Mouse (Mus musculus) cerebellum, adult 2 months (tissue): ENCODE measurements around the gene Snrpd2.

Source experiments
- CTCF ChIP-seq: fragments of 200-500 bp; IDR thresholded peaks from 2 replicates; pipeline ENCODE4 v1.5.1; 2011; ENCODE audit warnings: low read depth, mild to moderate bottlenecking, control low read depth, low read length, moderate library complexity, borderline replicate concordance; ENCODE audit not compliant: insufficient read depth
- POLR2A ChIP-seq: fragments of 200-500 bp; IDR thresholded peaks from 2 replicates; pipeline ENCODE4 v1.6.1; 2011; ENCODE audit warnings: low read length, control low read depth, borderline replicate concordance; ENCODE audit not compliant: insufficient read depth

DNA sequence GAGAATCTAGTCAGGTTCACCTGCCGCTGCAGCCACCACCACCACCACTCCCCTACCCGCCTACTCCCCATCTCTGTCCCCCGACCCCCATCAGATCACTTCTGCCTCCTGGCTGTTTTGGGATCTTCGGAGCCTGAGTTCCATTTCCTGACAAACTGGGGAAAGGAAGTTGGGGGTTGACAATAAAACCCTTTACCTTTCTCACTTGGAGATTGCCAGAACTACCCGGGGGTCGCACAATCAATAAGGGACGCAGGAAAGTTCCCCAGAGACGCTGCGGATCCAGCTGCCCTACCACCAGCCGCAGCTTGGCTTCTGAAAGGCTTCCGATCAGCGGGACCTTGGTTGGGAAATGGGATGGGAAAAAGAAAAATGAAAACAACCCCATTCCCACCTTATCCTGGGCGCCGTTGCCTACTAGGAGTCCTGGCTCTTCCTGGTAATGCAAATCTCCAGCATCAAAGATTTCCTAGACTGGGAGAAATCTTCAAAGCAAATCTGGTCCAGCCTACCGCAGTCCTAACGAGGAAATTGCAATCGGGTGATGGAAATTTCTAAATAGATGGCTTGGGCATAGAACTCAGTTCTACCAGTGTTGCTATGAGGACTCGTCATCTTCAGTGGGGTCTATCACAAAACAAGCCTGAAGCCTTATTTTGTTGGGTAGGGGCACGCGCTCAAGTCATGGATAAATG lies 1.2 kb upstream of the Snrpd2 start:
- TF ChIP-seq CTCF (no peak), POLR2A (no peak)
